Mouse (Mus musculus) stomach, adult 2 months (tissue): ENCODE results near the gene Gm5890. TPM values are rescaled to one million over a fixed set of nuclear protein-coding genes. Genes with fewer than 3 reads are reported as not detected.

Experiments
- polyA plus RNA-seq: library from polyadenylated mRNA; depleted of rRNA; stranded (reverse); fragments of >200 nt; gene quantifications from 2 replicates; pipeline ENCODE4 v1.2.3, GENCODE M21; 2012; rRNA removed

Gene Gm5890
- not detected in 2 replicates for polyA plus RNA-seq

GRCm38 (mm10) chr7:20262734-20263133, at the start of gene Gm5890:
Gene Gm5890, minus strand, starts transcription at chr7:20262834.

GRCm38 (mm10) chr7:20233728-20234127, 28.9 kb downstream of the Gm5890 start, which contains the start of gene Gm4498:
Gene Gm4498, minus strand, starts transcription at chr7:20233828.

Other genes starting within 250 kb of the Gm5890 start
- not detected in 2 replicates for gene Vmn1r91, start 163.2 kb downstream of the Gm5890 start, polyA plus RNA-seq
- not detected in 2 replicates for gene Gm16442, start 140.3 kb downstream of the Gm5890 start, polyA plus RNA-seq
- not detected in 2 replicates for gene Vmn1r93, start 123.7 kb downstream of the Gm5890 start, polyA plus RNA-seq
- gene Vmn1r94, start 94.5 kb downstream of the Gm5890 start, polyA plus RNA-seq: not detected in 2 replicates
- not detected in 2 replicates for gene Vmn1r95, start 69.1 kb downstream of the Gm5890 start, polyA plus RNA-seq
- not detected in 2 replicates for gene Gm6164, start 57.2 kb downstream of the Gm5890 start, polyA plus RNA-seq
- not detected in 2 replicates for gene Gm4498, start 29.0 kb downstream of the Gm5890 start, polyA plus RNA-seq
- gene Gm4133, start 71.2 kb upstream of the Gm5890 start, polyA plus RNA-seq: not detected in 2 replicates
- gene Gm5728, start 112.6 kb upstream of the Gm5890 start, polyA plus RNA-seq: not detected in 2 replicates
- not detected in 2 replicates for gene Vmn1r100, start 155.1 kb upstream of the Gm5890 start, polyA plus RNA-seq
- gene Vmn1r101, start 179.8 kb upstream of the Gm5890 start, polyA plus RNA-seq: not detected in 2 replicates
- not detected in 2 replicates for gene Gm10670, start 212.1 kb upstream of the Gm5890 start, polyA plus RNA-seq
- gene Vmn1r103, start 247.7 kb upstream of the Gm5890 start, polyA plus RNA-seq: not detected in 2 replicates